Mouse (Mus musculus) midbrain, embryonic 14.5 days (tissue): ENCODE results near the gene Strap. TPM values are rescaled to one million over a fixed set of nuclear protein-coding genes. Genes with fewer than 3 reads are reported as not detected.
"Not testable (repeated sequence)": the region's sequence is repeated elsewhere in the genome, so short reads cannot be mapped to it uniquely, and the experiment has no call there.

Source experiments
- ATAC-seq: fragments of 200-750 bp; cut with Nextera tagmentation; 2 replicates; pipeline ENCODE4 v1.8.0; 2017; ENCODE audit warnings: moderate number of reproducible peaks, moderate library complexity; ENCODE audit not compliant: low FRiP score, low TSS enrichment
- DNase-seq: peaks from one replicate; pipeline ENCODE4 v3.0.0-alpha.2; 2015
- H3K27ac ChIP-seq: fragments of 300-500 bp; sonication (generic); replicated peaks from 2 replicates; pipeline ENCODE4 v1.5.1; 2014; ENCODE audit warnings: mild to moderate bottlenecking, low read depth, low read length, moderate library complexity
- H3K27me3 ChIP-seq: fragments of 300-500 bp; sonication (generic); 2 replicates; pipeline ENCODE4 v1.6.1; 2014; ENCODE audit warnings: low read length, control low read depth, mixed read lengths; ENCODE audit not compliant: control insufficient read depth, insufficient read depth
- H3K36me3 ChIP-seq: fragments of 300-500 bp; sonication (generic); 2 replicates; pipeline ENCODE4 v1.6.1; 2014; ENCODE audit warnings: low read length, control low read depth; ENCODE audit not compliant: control insufficient read depth, insufficient read depth
- H3K4me1 ChIP-seq: fragments of 300-500 bp; sonication (generic); 2 replicates; pipeline ENCODE4 v1.6.1; 2014; ENCODE audit warnings: mild to moderate bottlenecking, antibody characterized with exemption, low read length, control low read depth; ENCODE audit not compliant: control insufficient read depth, insufficient read depth
- H3K4me2 ChIP-seq: fragments of 300-500 bp; sonication (generic); 2 replicates; pipeline ENCODE4 v1.6.1; 2014; ENCODE audit warnings: mild to moderate bottlenecking, low read length, moderate library complexity
- H3K4me3 ChIP-seq: fragments of 300-500 bp; sonication (generic); replicated peaks from 2 replicates; pipeline ENCODE4 v1.5.1; 2014; ENCODE audit warnings: low read depth, low read length
- H3K9ac ChIP-seq: fragments of 300-500 bp; sonication (generic); replicated peaks from 2 replicates; pipeline ENCODE4 v1.6.1; 2014; ENCODE audit warnings: mild to moderate bottlenecking, low read length, moderate library complexity
- H3K9me3 ChIP-seq: fragments of 300-500 bp; sonication (generic); 2 replicates; pipeline ENCODE4 v1.6.1; 2016; ENCODE audit warnings: low read length, control low read depth, mixed read lengths; ENCODE audit not compliant: control insufficient read depth
- WGBS: fragments of 180-500 bp; shearing (Covaris S2); extraction: QIAGEN DNeasy Blood & Tissue Kit; methylation state at CpG from one replicate; pipeline ENCODE4 v1.1.7; 2014; 5-methylcytosine and 5-hydroxymethylcytosine counted together
- polyA plus RNA-seq: library from polyadenylated mRNA; unstranded; fragments of >200 nt; fragmentation: Nextera tagmentation; extraction: Ambion mirVana; gene quantifications from 2 replicates; pipeline ENCODE4 v1.2.1, GENCODE M21; 2014

Strap gene
- polyA plus RNA-seq, 1 experiment from 2014 or later: 203 TPM

GRCm38 (mm10) chr6:137699434-137699833 lies 35.4 kb upstream of the Strap start:
- H3K4me2 ChIP-seq: no peak overlapping the region
- H3K4me1 ChIP-seq: no peaks in the 10 kb centered on the region
- no peaks in the 10 kb centered on the region for H3K36me3 ChIP-seq
- H3K9ac ChIP-seq: no peak overlapping the region
- H3K9me3 ChIP-seq: no peaks in the 10 kb centered on the region
- H3K27ac ChIP-seq: no peak overlapping the region
- H3K27me3 ChIP-seq: no peaks in the 10 kb centered on the region
- peak; percentile 30 for DNase-seq
- WGBS: 71% methylated on average over 7 of the region's 7 CpGs
- H3K4me3 ChIP-seq: no peak overlapping the region
- no peak for ATAC-seq

- no peak overlapping the region for H3K27ac ChIP-seq
- H3K27me3 ChIP-seq: peaks cover 4% of the 10 kb centered on the region; the same call in 1 of the 2 replicates
- no peak overlapping the region for H3K4me2 ChIP-seq
- 91% methylated on average over 3 of the region's 3 CpGs for WGBS
- no peaks in the 10 kb centered on the region for H3K4me1 ChIP-seq
- H3K9me3 ChIP-seq: no peaks in the 10 kb centered on the region
- no peak overlapping the region for H3K9ac ChIP-seq
- H3K36me3 ChIP-seq: no peaks in the 10 kb centered on the region
- no peak for DNase-seq
- no peak for ATAC-seq
- H3K4me3 ChIP-seq: no peak overlapping the region
Measured at GRCm38 (mm10) chr6:137702186-137702585, 32.7 kb upstream of the Strap start.

GRCm38 (mm10) chr6:137702918-137703317 lies 32.0 kb upstream of the Strap start:
- no peak overlapping the region for H3K4me2 ChIP-seq
- H3K27me3 ChIP-seq: peaks cover 4% of the 10 kb centered on the region; the same call in 1 of the 2 replicates
- no peaks in the 10 kb centered on the region for H3K9me3 ChIP-seq
- H3K27ac ChIP-seq: no peak overlapping the region
- no peak overlapping the region for H3K4me3 ChIP-seq
- WGBS: 91% methylated on average over 4 of the region's 4 CpGs
- no peak overlapping the region for H3K9ac ChIP-seq
- DNase-seq (no peak), ATAC-seq (no peak)
- no peaks in the 10 kb centered on the region for H3K36me3 ChIP-seq
- no peaks in the 10 kb centered on the region for H3K4me1 ChIP-seq

- 86% methylated on average over 7 of the region's 7 CpGs for WGBS
- ATAC-seq (no peak), DNase-seq (no peak)
Measured at GRCm38 (mm10) chr6:137703431-137703830, 31.4 kb upstream of the Strap start.

GRCm38 (mm10) chr6:137704300-137704939 lies 30.5 kb upstream of the Strap start:
- no peak overlapping the region for H3K4me3 ChIP-seq
- no peak for DNase-seq
- no peak for ATAC-seq
- H3K9ac ChIP-seq: no peak overlapping the region
- no peaks in the 10 kb centered on the region for H3K4me1 ChIP-seq
- no peak overlapping the region for H3K27ac ChIP-seq
- H3K9me3 ChIP-seq: no peaks in the 10 kb centered on the region
- 86% methylated on average over 25 of the region's 25 CpGs for WGBS
- no peaks in the 10 kb centered on the region for H3K36me3 ChIP-seq
- H3K4me2 ChIP-seq: no peak overlapping the region
- H3K27me3 ChIP-seq: peaks cover 4% of the 10 kb centered on the region; the same call in 1 of the 2 replicates

More at GRCm38 (mm10) chr6:137703431-137703830, 31.4 kb upstream of the Strap start:
- H3K36me3 ChIP-seq: no peaks in the 10 kb centered on the region
- H3K4me3 ChIP-seq: no peak overlapping the region
- no peak overlapping the region for H3K9ac ChIP-seq
- H3K4me2 ChIP-seq: no peak overlapping the region
- no peaks in the 10 kb centered on the region for H3K9me3 ChIP-seq
- H3K27ac ChIP-seq: no peak overlapping the region
- H3K4me1 ChIP-seq: no peaks in the 10 kb centered on the region
- H3K27me3 ChIP-seq: peaks cover 4% of the 10 kb centered on the region; the same call in 1 of the 2 replicates

GRCm38 (mm10) chr6:137706209-137706608 lies 28.7 kb upstream of the Strap start:
- 93% methylated on average over 10 of the region's 10 CpGs for WGBS

GRCm38 (mm10) chr6:137708726-137709405 lies 26.0 kb upstream of the Strap start:
- not testable (repeated sequence) for H3K4me2 ChIP-seq, H3K4me1 ChIP-seq, ATAC-seq, DNase-seq, H3K27me3 ChIP-seq, H3K36me3 ChIP-seq, H3K9me3 ChIP-seq, H3K4me3 ChIP-seq, H3K9ac ChIP-seq, H3K27ac ChIP-seq
- 91% methylated on average over 13 of the region's 13 CpGs for WGBS

More at GRCm38 (mm10) chr6:137706209-137706608, 28.7 kb upstream of the Strap start:
- Histone ChIP-seq H3K9ac (no peak overlapping the region), H3K27ac (no peak overlapping the region), H3K27me3 (peaks cover 4% of the 10 kb centered on the region; the same call in 1 of the 2 replicates), H3K9me3 (no peaks in the 10 kb centered on the region), H3K4me2 (no peak overlapping the region), H3K36me3 (no peaks in the 10 kb centered on the region), H3K4me3 (no peak overlapping the region), H3K4me1 (no peaks in the 10 kb centered on the region)
- no peak for DNase-seq
- ATAC-seq: no peak

GRCm38 (mm10) chr6:137710179-137711037 lies 24.5 kb upstream of the Strap start:
- Histone ChIP-seq H3K4me1 (peaks cover 5% of the 10 kb centered on the region), H3K9me3 (no peaks in the 10 kb centered on the region), H3K9ac (no peak overlapping the region), H3K27ac (no peak overlapping the region), H3K4me3 (no peak overlapping the region), H3K4me2 (no peak overlapping the region), H3K36me3 (no peaks in the 10 kb centered on the region), H3K27me3 (peaks cover 4% of the 10 kb centered on the region; the same call in 1 of the 2 replicates)
- no peak for ATAC-seq
- WGBS: 79% methylated on average over 14 of the region's 14 CpGs
- no peak for DNase-seq
